Mouse (Mus musculus): Measurements from ENCODE around the gene Nmd3.
A peak's percentile ranks its signal among the peaks of the same experiment; 100 is the strongest.

The Nmd3 gene

GRCm38 (mm10) chr3:69721814-69722186 is at the start of gene Nmd3:
Nmd3 (plus strand) TSS chr3:69721985.
- DNase-seq (ENCODE audit: low spot score), result peak; percentile 88

GRCm38 (mm10) chr3:69673351-69673750 is 48.4 kb upstream of the Nmd3 start:
- DNase-seq (ENCODE audit: low spot score), result no peak

- peak; percentile 2 for DNase-seq (ENCODE audit: low spot score)
Measured at GRCm38 (mm10) chr3:69674206-69674605, 47.6 kb upstream of the Nmd3 start.

- DNase-seq (ENCODE audit: low spot score), result no peak
Measured at GRCm38 (mm10) chr3:69689791-69690190, 32.0 kb upstream of the Nmd3 start.

- no peak for DNase-seq (ENCODE audit: low spot score)
Measured at GRCm38 (mm10) chr3:69690939-69691338, 30.8 kb upstream of the Nmd3 start.

- no peak for DNase-seq (ENCODE audit: low spot score)
Measured at GRCm38 (mm10) chr3:69699851-69700500, 21.8 kb upstream of the Nmd3 start.

- DNase-seq (ENCODE audit: low spot score), result no peak
Measured at GRCm38 (mm10) chr3:69701905-69702304, 19.9 kb upstream of the Nmd3 start.

- no peak for DNase-seq (ENCODE audit: low spot score)
Measured at GRCm38 (mm10) chr3:69702421-69702820, 19.4 kb upstream of the Nmd3 start.

- DNase-seq (ENCODE audit: low spot score), result no peak
Measured at GRCm38 (mm10) chr3:69709043-69709929, 12.5 kb upstream of the Nmd3 start.

- DNase-seq (ENCODE audit: low spot score), result no peak
Measured at GRCm38 (mm10) chr3:69711907-69712600, 9.7 kb upstream of the Nmd3 start.

- DNase-seq (ENCODE audit: low spot score), result no peak
Measured at GRCm38 (mm10) chr3:69717476-69717875, 4.3 kb upstream of the Nmd3 start.

GRCm38 (mm10) chr3:69722187-69722867 is 542 bp downstream of the Nmd3 start:
- DNase-seq (ENCODE audit: low spot score), result peak; percentile 46

- DNase-seq (ENCODE audit: low spot score), result no peak
Measured at GRCm38 (mm10) chr3:69723161-69723560, 1.4 kb downstream of the Nmd3 start.

- DNase-seq (ENCODE audit: low spot score), result no peak
Measured at GRCm38 (mm10) chr3:69730930-69731329, 9.1 kb downstream of the Nmd3 start.

GRCm38 (mm10) chr3:69733939-69734338 is 12.2 kb downstream of the Nmd3 start:
- DNase-seq (ENCODE audit: low spot score), result no peak

GRCm38 (mm10) chr3:69755192-69755591 is 33.4 kb downstream of the Nmd3 start:
- DNase-seq (ENCODE audit: low spot score), result no peak

GRCm38 (mm10) chr3:69755968-69756367 is 34.2 kb downstream of the Nmd3 start:
- no peak for DNase-seq (ENCODE audit: low spot score)

- peak; percentile 29 for DNase-seq (ENCODE audit: low spot score)
Measured at GRCm38 (mm10) chr3:69756499-69756898, 34.7 kb downstream of the Nmd3 start.

- DNase-seq (ENCODE audit: low spot score), result no peak
Measured at GRCm38 (mm10) chr3:69757456-69757855, 35.7 kb downstream of the Nmd3 start.

- DNase-seq (ENCODE audit: low spot score), result no peak
Measured at GRCm38 (mm10) chr3:69760081-69760480, 38.3 kb downstream of the Nmd3 start.

GRCm38 (mm10) chr3:69761195-69761594 is 39.4 kb downstream of the Nmd3 start:
- no peak for DNase-seq (ENCODE audit: low spot score)

GRCm38 (mm10) chr3:69762838-69763368 is 41.1 kb downstream of the Nmd3 start:
- no peak for DNase-seq (ENCODE audit: low spot score)

Data from T-cell, adult 2 months (primary cell).